Mouse (Mus musculus) MEL (cell line): ENCODE results near the gene Tnks1bp1.

ENCODE experiments used
- BHLHE40 ChIP-seq: IDR thresholded peaks from 2 replicates; pipeline ENCODE4 v1.6.1; 2012; ENCODE audit warnings: low read depth, mild to moderate bottlenecking, inconsistent platforms, low read length, improper control_type of control experiment, borderline replicate concordance
- CTCF ChIP-seq, 3 experiments: IDR thresholded peaks in 2 of 3; conservative IDR thresholded peaks in 1 of 3; 2 replicates each; pipeline ENCODE4 v1.5.1; 2011 to 2012; ENCODE audit warnings: low read length in 3 of 3, low read depth in 2 of 3, mild to moderate bottlenecking in 2 of 3, improper control_type of control experiment in 1 of 3, inconsistent platforms in 1 of 3, mixed read lengths in 1 of 3, moderate library complexity in 1 of 3; ENCODE audit not compliant: control insufficient read depth in 1 of 3, insufficient read depth in 1 of 3, poor library complexity in 1 of 3, severe bottlenecking in 1 of 3
- EP300 ChIP-seq, 2 experiments: IDR thresholded peaks; 2 replicates each; pipeline ENCODE4 v1.6.1; 2011; ENCODE audit warnings: improper control_type of control experiment in 2 of 2, low read length in 2 of 2, low read depth in 1 of 2, mild to moderate bottlenecking in 1 of 2
- MAFK ChIP-seq: IDR thresholded peaks from 2 replicates; pipeline ENCODE4 v1.6.1; 2011; ENCODE audit warnings: low read depth, mild to moderate bottlenecking, low read length, improper control_type of control experiment, borderline replicate concordance
- MAX ChIP-seq: IDR thresholded peaks from 2 replicates; pipeline ENCODE4 v1.6.1; 2011; ENCODE audit warnings: low read length, improper control_type of control experiment
- MXI1 ChIP-seq: IDR thresholded peaks from 2 replicates; pipeline ENCODE4 v1.6.1; 2011; ENCODE audit warnings: mild to moderate bottlenecking, low read depth, low read length, improper control_type of control experiment
- UBTF ChIP-seq: IDR thresholded peaks from 2 replicates; pipeline ENCODE4 v1.6.1; 2012; ENCODE audit warnings: low read depth, mild to moderate bottlenecking, inconsistent platforms, low read length, improper control_type of control experiment, moderate library complexity, borderline replicate concordance; ENCODE audit not compliant: insufficient read depth
- USF2 ChIP-seq, 2 experiments: IDR thresholded peaks; 2 replicates each; pipeline ENCODE4 v1.6.1; 2011 to 2012; ENCODE audit warnings: improper control_type of control experiment in 2 of 2, low read length in 2 of 2, borderline replicate concordance in 1 of 2, inconsistent platforms in 1 of 2, low read depth in 1 of 2, mild to moderate bottlenecking in 1 of 2; ENCODE audit not compliant: insufficient read depth in 1 of 2

DNA sequence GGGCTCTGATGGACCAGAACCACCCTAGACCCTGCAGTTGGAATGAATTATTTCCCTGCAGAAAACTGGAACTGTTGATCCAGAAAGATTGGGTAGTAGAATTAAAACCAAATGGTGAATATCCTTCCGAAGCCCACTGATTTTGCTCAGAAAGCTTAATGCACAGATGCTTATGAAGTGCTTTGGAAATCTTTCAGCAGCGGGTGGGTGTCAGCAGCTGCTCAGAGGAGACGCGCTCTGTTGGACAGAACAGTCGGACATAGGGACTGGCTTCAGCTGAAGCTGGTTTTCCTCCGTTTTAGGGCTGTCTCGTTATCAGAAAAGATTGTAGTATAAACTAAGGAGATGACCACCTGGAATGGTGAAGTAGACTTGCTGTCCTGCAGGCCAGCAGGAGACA lies 4.2 kb upstream of the Tnks1bp1 start:
- TF ChIP-seq CTCF (IDR thresholded peaks at IDR 0.05 in 2 of 3, conservative IDR thresholded peaks at IDR 0.05 in 1 of 3; ENCODE audit: control insufficient read depth in 1 of 3, insufficient read depth in 1 of 3, low read depth in 2 of 3, low read length in 3 of 3, poor library complexity in 1 of 3, severe bottlenecking in 1 of 3) (no peak), MXI1 (no peak), EP300 (IDR thresholded peaks at IDR 0.05; ENCODE audit: low read depth in 1 of 2, low read length in 2 of 2) (no peak), MAFK (no peak), BHLHE40 (no peak), USF2 (IDR thresholded peaks at IDR 0.05; ENCODE audit: borderline replicate concordance in 1 of 2, insufficient read depth in 1 of 2, low read depth in 1 of 2, low read length in 2 of 2) (no peak), MAX (no peak), UBTF (no peak)
